Mouse (Mus musculus) myocyte (in vitro differentiated cells): ENCODE data around the gene Ncoa3. TPM values are rescaled to one million over a fixed set of nuclear protein-coding genes. Genes with fewer than 3 reads are reported as not detected.

ENCODE experiments used
- H3K27me3 ChIP-seq: one replicate; pipeline ENCODE4 v1.6.1; 2011; ENCODE audit not compliant: control insufficient read depth, insufficient read depth, insufficient read length
- H3K36me3 ChIP-seq: one replicate; pipeline ENCODE4 v1.6.1; 2011; ENCODE audit not compliant: control insufficient read depth, insufficient read depth
- H3K4me2 ChIP-seq: one replicate; pipeline ENCODE4 v1.6.1; 2011; ENCODE audit warnings: low read depth, control low read depth
- H3K4me3 ChIP-seq: one replicate; pipeline ENCODE4 v1.5.1; 2011; ENCODE audit warnings: mild to moderate bottlenecking, control low read depth, moderate library complexity
- H3K79me2 ChIP-seq: one replicate; pipeline ENCODE4 v1.6.1; 2011; ENCODE audit not compliant: control insufficient read depth, insufficient read depth
- H3ac ChIP-seq: one replicate; pipeline ENCODE4 v1.6.1; 2011; ENCODE audit not compliant: control insufficient read depth, insufficient read length
- CEBPB ChIP-seq: IDR thresholded peaks from 2 replicates; pipeline ENCODE4 v1.6.1; 2011; ENCODE audit warnings: mild to moderate bottlenecking, moderate library complexity; ENCODE audit not compliant: poor library complexity, insufficient read depth, severe bottlenecking
- E2F4 ChIP-seq: IDR thresholded peaks from one replicate; pipeline ENCODE4 v1.6.1; 2011; ENCODE audit warnings: mild to moderate bottlenecking, control low read depth, moderate library complexity; ENCODE audit not compliant: insufficient read depth
- MAX ChIP-seq: IDR thresholded peaks from one replicate; pipeline ENCODE4 v1.6.1; 2011; ENCODE audit warnings: low read depth, mild to moderate bottlenecking, control low read depth
- MYOD1 ChIP-seq, 3 experiments: IDR thresholded peaks; one replicate each; pipeline ENCODE4 v1.6.1; 2011; ENCODE audit warnings: control low read depth in 2 of 3, low read depth in 2 of 3, mild to moderate bottlenecking in 2 of 3, moderate library complexity in 1 of 3; ENCODE audit not compliant: insufficient read length in 2 of 3, control insufficient read depth in 1 of 3
- MYOG ChIP-seq, 3 experiments: IDR thresholded peaks; one replicate each; pipeline ENCODE4 v1.6.1; 2011; ENCODE audit warnings: control low read depth in 2 of 3, low read depth in 2 of 3, mild to moderate bottlenecking in 2 of 3; ENCODE audit not compliant: insufficient read length in 2 of 3, control insufficient read depth in 1 of 3, insufficient read depth in 1 of 3
- POLR2A ChIP-seq: IDR thresholded peaks from one replicate; pipeline ENCODE4 v1.6.1; 2011; ENCODE audit warnings: low read depth, mild to moderate bottlenecking, control low read depth, moderate library complexity; ENCODE audit not compliant: insufficient read length
- POLR2AphosphoS2 ChIP-seq: IDR thresholded peaks from one replicate; pipeline ENCODE4 v1.6.1; 2011; ENCODE audit warnings: low read depth, control low read depth; ENCODE audit not compliant: insufficient read length
- REST ChIP-seq: IDR thresholded peaks from one replicate; pipeline ENCODE4 v1.6.1; 2011; ENCODE audit warnings: mild to moderate bottlenecking, control low read depth, moderate library complexity; ENCODE audit not compliant: insufficient read depth, insufficient read length
- SRF ChIP-seq: IDR thresholded peaks from one replicate; pipeline ENCODE4 v1.6.1; 2011; ENCODE audit warnings: low read depth; ENCODE audit not compliant: control insufficient read depth, insufficient read length
- TCF12 ChIP-seq: IDR thresholded peaks from one replicate; pipeline ENCODE4 v1.6.1; 2011; ENCODE audit warnings: mild to moderate bottlenecking, control low read depth; ENCODE audit not compliant: poor library complexity, insufficient read depth, severe bottlenecking
- TCF3 ChIP-seq: IDR thresholded peaks from one replicate; pipeline ENCODE4 v1.6.1; 2011; ENCODE audit warnings: low read depth, control low read depth; ENCODE audit not compliant: insufficient read length
- USF1 ChIP-seq: IDR thresholded peaks from one replicate; pipeline ENCODE4 v1.6.1; 2011; ENCODE audit warnings: low read depth, mild to moderate bottlenecking, control low read depth, moderate library complexity
- polyA plus RNA-seq: library from polyadenylated mRNA; unstranded; fragments of >200 nt; fragmentation: generic; extraction: Trizol; gene quantifications from one replicate; pipeline ENCODE4 v1.2.1, GENCODE M21; 2012; ENCODE audit warnings: missing spikeins

The Ncoa3 gene
- polyA plus RNA-seq, 1 experiment = 5.8 TPM

DNA sequence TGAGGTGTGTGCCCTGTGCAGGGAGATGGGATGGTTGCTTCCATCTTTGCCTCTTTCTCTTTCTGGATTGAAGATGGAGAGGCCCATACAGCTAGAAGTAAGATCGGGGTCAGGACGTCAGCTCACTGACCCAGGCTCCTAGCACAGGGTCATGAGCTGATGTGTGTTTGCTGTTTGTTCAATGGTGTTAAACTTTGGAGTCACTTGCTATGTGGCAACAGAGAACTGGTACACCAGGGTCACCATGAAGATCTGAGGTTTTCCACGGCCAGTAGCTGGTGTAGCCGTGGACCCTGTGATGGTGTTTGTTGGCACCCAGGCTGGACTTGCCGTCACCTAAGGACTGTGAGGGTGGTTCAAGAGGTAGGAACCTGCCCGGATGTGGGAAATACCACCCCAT is 100.0 kb downstream of the Ncoa3 start:
- no peaks in the 10 kb centered on the region for H3K27me3 ChIP-seq
- no peak overlapping the region for H3ac ChIP-seq
- H3K4me2 ChIP-seq = no peak overlapping the region
- no peak for TF ChIP-seq CEBPB
- no peak for TF ChIP-seq USF1
- no peak for TF ChIP-seq REST
- no peak for TF ChIP-seq E2F4
- no peak for TF ChIP-seq TCF3
- TF ChIP-seq POLR2A = no peak
- no peak for TF ChIP-seq MAX
- no peak for TF ChIP-seq TCF12
- H3K36me3 ChIP-seq = no peaks in the 10 kb centered on the region
- H3K4me3 ChIP-seq = no peak overlapping the region
- H3K79me2 ChIP-seq = no peaks in the 10 kb centered on the region

DNA sequence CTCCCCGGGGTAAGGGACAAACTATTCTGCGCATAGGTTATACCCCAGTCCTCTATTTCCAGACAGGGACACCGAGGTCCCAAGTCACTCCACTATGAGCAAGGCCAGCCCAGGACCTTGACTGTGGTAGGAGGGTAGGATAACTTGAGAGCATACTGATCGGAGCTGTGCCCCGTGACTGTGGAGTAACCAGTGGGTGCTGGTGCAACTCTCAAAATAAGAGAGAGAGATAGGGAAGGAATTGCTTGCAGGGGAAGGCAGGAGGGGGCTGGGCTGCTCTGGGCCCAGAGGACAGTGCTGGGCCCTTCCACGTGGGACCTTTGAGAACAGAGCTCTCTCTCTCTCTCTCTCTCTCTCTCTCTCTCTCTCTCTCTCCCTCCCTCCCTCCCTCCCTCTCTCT is 103.9 kb downstream of the Ncoa3 start:
- no peak for TF ChIP-seq TCF12
- no peak for TF ChIP-seq REST
- TF ChIP-seq E2F4 = no peak
- TF ChIP-seq POLR2AphosphoS2 = no peak
- TF ChIP-seq SRF = no peak
- TF ChIP-seq MYOG (IDR thresholded peaks at IDR 0.05; ENCODE audit: control insufficient read depth in 1 of 3, insufficient read depth in 1 of 3, insufficient read length in 2 of 3, low read depth in 2 of 3) = no peak
- no peak for TF ChIP-seq TCF3
- no peaks in the 10 kb centered on the region for H3K36me3 ChIP-seq
- H3K79me2 ChIP-seq = no peaks in the 10 kb centered on the region
- H3K27me3 ChIP-seq = no peaks in the 10 kb centered on the region
- H3K4me2 ChIP-seq = no peak overlapping the region
- no peak overlapping the region for H3K4me3 ChIP-seq
- no peak overlapping the region for H3ac ChIP-seq

DNA sequence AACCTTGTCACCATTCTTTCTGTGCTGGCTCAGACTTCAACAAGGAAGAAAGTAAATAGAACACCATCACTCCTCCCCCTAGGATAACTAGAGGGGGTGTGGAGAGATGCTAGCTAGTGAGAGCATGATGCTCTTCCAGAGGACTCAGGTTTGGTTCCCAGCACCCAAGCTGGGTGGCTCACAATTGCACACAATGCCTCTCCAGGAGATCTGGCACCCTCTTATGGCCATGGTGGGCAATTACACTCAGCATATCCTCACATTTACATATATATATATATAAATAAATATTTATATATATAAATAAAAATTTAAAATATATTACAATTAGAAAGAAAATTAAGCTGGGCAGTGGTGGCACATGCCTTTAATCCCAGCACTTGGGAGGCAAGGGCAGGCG is 104.4 kb downstream of the Ncoa3 start:
- no peak overlapping the region for H3K4me3 ChIP-seq
- no peak overlapping the region for H3K4me2 ChIP-seq
- no peaks in the 10 kb centered on the region for H3K79me2 ChIP-seq
- no peak overlapping the region for H3ac ChIP-seq
- TF ChIP-seq POLR2A = no peak
- no peak for TF ChIP-seq POLR2AphosphoS2
- no peak for TF ChIP-seq MYOD1 (IDR thresholded peaks at IDR 0.05; ENCODE audit: control insufficient read depth in 1 of 3, insufficient read length in 2 of 3, low read depth in 2 of 3)
- TF ChIP-seq MYOG (IDR thresholded peaks at IDR 0.05; ENCODE audit: control insufficient read depth in 1 of 3, insufficient read depth in 1 of 3, insufficient read length in 2 of 3, low read depth in 2 of 3) = no peak
- TF ChIP-seq REST = no peak
- no peak for TF ChIP-seq E2F4
- no peak for TF ChIP-seq TCF12
- TF ChIP-seq MAX = no peak
- TF ChIP-seq CEBPB = no peak
- no peak for TF ChIP-seq USF1
- no peak for TF ChIP-seq SRF
- TF ChIP-seq TCF3 = no peak
- H3K36me3 ChIP-seq = no peaks in the 10 kb centered on the region
- no peaks in the 10 kb centered on the region for H3K27me3 ChIP-seq

DNA sequence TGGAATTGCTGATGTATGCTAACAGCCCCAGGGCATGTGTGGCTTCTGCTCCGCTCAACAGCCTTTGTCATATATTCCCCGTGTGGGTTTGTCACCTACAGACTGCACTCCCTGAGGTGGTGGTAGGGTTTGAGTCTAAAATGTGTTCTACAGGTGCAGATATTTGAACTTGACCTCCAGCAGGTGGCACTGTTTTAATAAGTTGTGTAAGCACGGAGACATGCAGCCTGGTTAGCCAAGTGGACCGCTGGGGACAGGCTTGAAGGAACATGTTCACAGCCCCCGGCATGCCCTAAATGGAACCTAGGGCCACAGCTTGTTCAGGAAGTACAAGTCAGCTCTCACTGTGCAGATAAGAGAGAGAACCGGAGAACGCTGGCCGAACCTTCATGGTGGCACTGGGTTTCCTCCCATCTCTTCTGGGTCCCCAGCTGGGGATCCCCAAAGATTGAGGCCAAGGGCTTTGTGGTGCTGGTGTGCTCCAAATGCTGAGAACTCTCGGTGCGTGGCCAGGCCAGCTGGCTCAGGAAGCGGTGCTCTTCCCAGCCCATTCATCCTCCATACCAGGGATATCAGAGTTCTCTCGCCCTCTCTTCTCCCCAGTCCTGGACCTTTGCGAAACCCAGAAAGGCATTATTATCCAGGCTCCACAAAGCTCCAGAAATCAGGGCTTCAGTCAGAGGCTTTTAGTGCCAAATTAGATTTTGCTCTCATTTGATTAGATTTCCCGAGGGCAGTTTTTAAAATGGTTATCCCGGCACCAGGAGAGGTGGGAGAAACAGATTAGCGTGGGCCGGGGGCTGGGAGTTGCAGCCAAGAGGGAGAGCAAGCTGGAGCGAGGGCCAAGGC is 105.2 kb downstream of the Ncoa3 start:
- no peak overlapping the region for H3K4me2 ChIP-seq
- no peaks in the 10 kb centered on the region for H3K79me2 ChIP-seq
- TF ChIP-seq TCF12 = no peak
- TF ChIP-seq MAX = no peak
- TF ChIP-seq MYOG (IDR thresholded peaks at IDR 0.05; ENCODE audit: control insufficient read depth in 1 of 3, insufficient read depth in 1 of 3, insufficient read length in 2 of 3, low read depth in 2 of 3) = no peak
- TF ChIP-seq POLR2AphosphoS2 = no peak
- no peak for TF ChIP-seq E2F4
- TF ChIP-seq POLR2A = no peak
- TF ChIP-seq TCF3 = no peak
- TF ChIP-seq REST = no peak
- TF ChIP-seq SRF = no peak
- TF ChIP-seq MYOD1 (IDR thresholded peaks at IDR 0.05; ENCODE audit: control insufficient read depth in 1 of 3, insufficient read length in 2 of 3, low read depth in 2 of 3) = no peak
- TF ChIP-seq CEBPB = no peak
- no peak for TF ChIP-seq USF1
- H3K4me3 ChIP-seq = no peak overlapping the region
- no peaks in the 10 kb centered on the region for H3K36me3 ChIP-seq
- no peak overlapping the region for H3ac ChIP-seq
- no peaks in the 10 kb centered on the region for H3K27me3 ChIP-seq

DNA sequence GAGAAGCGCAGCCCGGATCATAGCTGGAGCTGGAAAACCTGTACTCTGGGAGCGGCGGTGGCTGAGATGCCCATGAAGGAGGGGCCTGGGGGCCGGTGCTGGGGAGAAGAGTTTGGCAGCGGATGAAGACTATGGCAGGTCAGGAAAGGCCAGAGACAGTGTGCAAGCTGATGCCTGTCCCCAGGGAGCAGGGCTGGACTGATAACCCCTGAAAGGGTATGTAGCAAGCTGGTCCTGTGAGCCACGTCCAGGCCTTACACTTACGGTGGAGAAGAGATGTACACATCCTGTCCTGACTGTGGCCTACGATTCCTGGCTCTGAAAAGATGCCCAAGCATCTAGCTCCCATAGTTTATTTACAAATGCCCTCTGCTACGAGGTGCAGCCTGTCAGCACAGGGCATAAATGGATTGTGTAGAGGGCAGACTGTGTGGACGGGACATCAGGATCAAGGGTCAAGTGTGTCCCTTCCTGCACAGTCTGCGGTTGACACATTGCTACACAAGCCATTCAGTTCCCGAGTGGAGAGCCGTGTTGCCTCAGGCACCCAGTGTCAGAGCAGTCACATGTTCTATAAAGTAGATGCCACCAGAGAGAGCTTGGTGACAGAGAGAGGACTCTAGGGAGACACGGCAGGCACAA is 106.0 kb downstream of the Ncoa3 start:
- H3K79me2 ChIP-seq = no peaks in the 10 kb centered on the region
- H3K4me3 ChIP-seq = no peak overlapping the region
- no peak overlapping the region for H3ac ChIP-seq
- H3K27me3 ChIP-seq = no peaks in the 10 kb centered on the region
- no peaks in the 10 kb centered on the region for H3K36me3 ChIP-seq
- TF ChIP-seq REST (no peak), USF1 (no peak), TCF12 (no peak), SRF (no peak), POLR2A (no peak), MYOD1 (IDR thresholded peaks at IDR 0.05; ENCODE audit: control insufficient read depth in 1 of 3, insufficient read length in 2 of 3, low read depth in 2 of 3) (no peak)
- no peak overlapping the region for H3K4me2 ChIP-seq
